Mouse (Mus musculus) E14TG2a.4 (cell line): ENCODE measurements around the gene Gm49336.

Experiments
- H3K27me3 ChIP-seq: 2 replicates; pipeline ENCODE4 v1.6.1; 2014; ENCODE audit warnings: low read length, control low read depth; ENCODE audit not compliant: insufficient read depth
- H3K36me3 ChIP-seq: 2 replicates; pipeline ENCODE4 v1.6.1; 2014; ENCODE audit warnings: low read length, control low read depth; ENCODE audit not compliant: insufficient read depth
- H3K4me1 ChIP-seq: replicated peaks from 2 replicates; pipeline ENCODE4 v1.6.1; 2014; ENCODE audit warnings: low read depth, low read length, control low read depth
- H3K4me3 ChIP-seq: replicated peaks from 2 replicates; pipeline ENCODE4 v1.5.1; 2014; ENCODE audit warnings: mild to moderate bottlenecking, low read length
- H3K9me3 ChIP-seq: 2 replicates; pipeline ENCODE4 v1.6.1; 2014; ENCODE audit warnings: low read length, control low read depth
- CTCF ChIP-seq: conservative IDR thresholded peaks from 2 replicates; pipeline ENCODE4 v1.5.1; 2014; ENCODE audit warnings: low read length
- NANOG ChIP-seq: IDR thresholded peaks from 2 replicates; pipeline ENCODE4 v1.6.1; 2014; ENCODE audit warnings: borderline replicate concordance, low read length, mixed read lengths
- POU5F1 ChIP-seq: IDR thresholded peaks from 2 replicates; pipeline ENCODE4 v1.6.1; 2014; ENCODE audit warnings: low read length, borderline replicate concordance

Gene Gm49336

DNA sequence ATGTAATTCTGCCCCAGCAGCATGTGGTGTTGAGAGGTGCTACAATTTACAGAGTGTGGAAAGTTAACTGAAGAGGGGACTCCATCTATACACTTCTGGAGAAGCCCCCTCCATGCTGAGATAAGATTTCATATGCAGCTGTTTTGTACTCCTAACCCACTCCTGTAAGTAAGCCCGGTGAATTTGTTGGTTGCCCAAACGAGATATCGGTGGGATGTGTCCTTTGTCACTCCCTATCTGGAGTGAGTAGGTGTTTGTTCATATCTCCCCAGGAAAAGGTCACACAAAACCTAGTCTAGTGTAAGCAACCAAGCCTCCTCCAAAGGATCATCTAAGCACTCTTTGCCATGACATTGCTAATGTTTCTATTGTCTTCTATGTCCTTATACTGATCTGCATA lies 2.2 kb upstream of the Gm49336 start:
- H3K4me1 ChIP-seq = peaks cover 32% of the 10 kb centered on the region
- H3K4me3 ChIP-seq = no peak overlapping the region
- no peaks in the 10 kb centered on the region for H3K9me3 ChIP-seq
- H3K36me3 ChIP-seq = peaks cover 3% of the 10 kb centered on the region; the same call in 1 of the 2 replicates
- no peaks in the 10 kb centered on the region for H3K27me3 ChIP-seq
- TF ChIP-seq CTCF (no peak), POU5F1 (no peak), NANOG (no peak)

DNA sequence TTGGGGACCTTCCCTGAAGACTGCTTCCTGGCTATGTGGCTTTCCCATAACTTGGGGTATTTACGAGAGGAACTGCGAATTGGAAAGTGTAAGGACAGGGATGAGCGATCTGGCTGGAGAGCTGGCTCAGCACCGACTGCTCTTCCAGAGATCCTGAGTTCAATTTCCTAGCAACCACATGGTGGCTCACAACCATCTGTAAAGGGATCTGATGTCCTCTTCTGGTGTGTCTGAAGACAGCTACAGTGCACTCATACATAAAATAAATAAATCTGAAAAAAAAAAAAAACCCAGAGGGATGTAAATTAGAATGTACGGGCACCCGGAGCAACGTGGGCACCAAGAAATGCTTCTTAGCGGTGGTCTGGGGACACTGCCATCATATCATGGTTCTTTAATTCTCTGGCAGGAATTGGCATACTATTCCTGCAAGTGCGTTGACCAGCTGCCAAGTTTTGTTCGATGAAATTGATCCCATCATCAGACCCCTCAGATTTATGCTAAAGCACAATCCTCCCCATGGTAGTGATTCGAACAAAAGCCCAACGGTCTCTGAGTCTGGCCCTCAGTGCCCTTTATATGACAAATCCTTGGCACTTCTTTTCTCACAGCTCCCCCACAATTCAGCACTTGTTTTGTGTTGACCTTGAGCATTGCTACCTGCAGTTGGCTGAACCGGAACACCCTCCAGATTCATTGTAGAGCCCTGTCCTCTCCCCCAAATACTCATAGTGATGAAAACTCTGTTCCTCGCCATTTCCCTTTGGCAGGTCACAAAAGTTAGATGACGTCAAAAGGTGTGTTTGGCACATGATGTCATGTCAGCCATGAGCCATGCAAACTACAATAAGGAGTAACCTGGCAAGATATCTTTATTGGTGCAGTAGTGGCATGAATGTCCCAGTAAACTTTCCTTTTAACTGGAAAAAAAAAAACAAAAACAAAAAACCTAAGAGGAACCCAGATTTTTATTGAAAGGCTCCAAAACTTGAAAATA lies 995 bp upstream of the Gm49336 start:
- Histone ChIP-seq H3K4me3 (peak overlapping the region; percentile 99), H3K36me3 (peaks cover 3% of the 10 kb centered on the region), H3K4me1 (peaks cover 36% of the 10 kb centered on the region), H3K9me3 (no peaks in the 10 kb centered on the region), H3K27me3 (no peaks in the 10 kb centered on the region)
- no peak for TF ChIP-seq CTCF
- TF ChIP-seq POU5F1 = no peak
- no peak for TF ChIP-seq NANOG

DNA sequence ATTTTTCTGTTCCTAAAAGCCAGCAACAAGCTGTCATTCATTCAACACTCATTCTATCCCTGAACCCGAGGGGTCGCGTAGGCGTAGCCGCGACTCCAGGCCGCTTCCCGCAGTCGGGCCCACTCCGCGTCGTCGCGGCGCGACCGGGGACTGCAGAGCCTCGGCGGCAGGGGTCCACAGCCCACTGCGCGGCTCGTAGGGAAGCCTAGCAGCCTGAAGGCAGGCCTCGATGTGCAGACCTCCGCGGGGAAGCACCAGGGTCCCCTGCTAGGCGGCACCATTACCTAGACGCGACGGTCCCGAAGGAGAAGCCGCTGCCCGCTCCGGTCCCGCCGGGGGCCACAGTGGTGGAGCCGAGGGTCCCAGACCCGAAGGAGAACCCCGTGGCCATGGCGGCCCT lies 428 bp downstream of the Gm49336 start:
- TF ChIP-seq CTCF (no peak), NANOG (no peak), POU5F1 (no peak)
- H3K4me1 ChIP-seq = peaks cover 32% of the 10 kb centered on the region
- H3K36me3 ChIP-seq = peaks cover 10% of the 10 kb centered on the region
- H3K4me3 ChIP-seq = peak overlapping the region; percentile 99
- no peaks in the 10 kb centered on the region for H3K27me3 ChIP-seq
- no peaks in the 10 kb centered on the region for H3K9me3 ChIP-seq

DNA sequence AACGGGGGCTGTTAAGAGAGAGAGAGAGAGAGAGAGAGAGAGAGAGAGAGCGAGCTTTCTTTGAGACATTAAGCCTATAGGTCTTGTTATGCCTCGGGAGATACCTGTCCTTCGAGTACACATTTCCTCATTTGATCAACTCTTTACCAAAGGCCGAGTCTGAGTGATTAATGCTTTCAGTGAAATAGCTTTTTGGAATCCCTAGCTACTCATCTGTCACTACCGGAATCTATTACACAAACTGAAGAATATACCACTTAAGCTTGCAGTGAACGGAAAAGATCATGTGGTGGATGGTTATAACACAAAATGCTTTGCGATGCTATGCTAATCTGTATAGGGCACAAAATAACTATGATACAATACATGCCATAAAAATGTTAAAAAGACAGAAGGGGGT lies 941 bp downstream of the Gm49336 start:
- peaks cover 14% of the 10 kb centered on the region for H3K36me3 ChIP-seq
- H3K4me3 ChIP-seq = peak overlapping the region; percentile 99
- TF ChIP-seq NANOG (no peak), POU5F1 (no peak), CTCF (no peak)
- no peaks in the 10 kb centered on the region for H3K27me3 ChIP-seq
- H3K4me1 ChIP-seq = peaks cover 35% of the 10 kb centered on the region
- H3K9me3 ChIP-seq = no peaks in the 10 kb centered on the region

DNA sequence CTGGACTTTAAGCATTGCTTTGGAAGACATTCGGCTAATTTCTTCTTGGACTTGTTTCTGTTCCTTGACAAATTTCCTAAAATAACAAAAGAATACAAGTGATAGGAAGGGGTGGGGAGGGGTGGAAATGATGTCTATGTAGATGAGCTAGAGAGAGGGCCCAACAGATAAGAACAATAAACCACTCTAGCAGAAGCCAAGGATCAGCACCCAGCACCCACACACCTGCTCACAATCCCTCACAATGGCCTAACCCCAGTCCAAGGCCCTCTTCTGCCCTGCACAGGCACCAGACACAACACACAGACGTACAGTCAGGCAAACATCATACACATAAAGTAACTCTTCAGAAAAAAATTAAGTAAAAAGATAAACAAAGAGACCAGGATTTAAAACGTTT lies 12.8 kb downstream of the Gm49336 start:
- H3K36me3 ChIP-seq = peaks cover 84% of the 10 kb centered on the region
- TF ChIP-seq NANOG = no peak
- no peak for TF ChIP-seq POU5F1
- TF ChIP-seq CTCF = no peak
- H3K4me3 ChIP-seq = no peak overlapping the region
- no peaks in the 10 kb centered on the region for H3K9me3 ChIP-seq
- no peaks in the 10 kb centered on the region for H3K4me1 ChIP-seq
- H3K27me3 ChIP-seq = no peaks in the 10 kb centered on the region

DNA sequence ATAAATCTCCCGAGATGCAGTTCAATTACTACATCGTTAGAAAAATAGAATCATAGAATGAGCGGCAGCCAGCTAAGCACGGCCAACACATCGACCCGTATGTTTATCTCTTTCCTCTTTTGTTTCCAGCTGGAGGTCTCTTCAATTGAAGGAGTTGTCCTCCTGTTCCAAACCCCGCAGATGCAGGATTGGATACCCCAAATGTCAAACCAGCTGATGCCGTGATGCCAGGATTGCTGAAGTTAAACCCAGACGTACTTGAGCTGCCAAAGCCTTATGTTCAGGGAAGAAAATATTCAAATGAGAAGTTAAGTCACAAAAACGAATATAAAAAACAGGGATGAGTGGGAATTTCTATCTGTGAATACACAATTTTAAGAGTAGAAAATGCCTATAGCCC lies 31.4 kb downstream of the Gm49336 start:
- Histone ChIP-seq H3K36me3 (peaks cover 58% of the 10 kb centered on the region), H3K9me3 (no peaks in the 10 kb centered on the region), H3K4me1 (peaks cover 45% of the 10 kb centered on the region), H3K27me3 (no peaks in the 10 kb centered on the region), H3K4me3 (no peak overlapping the region)
- no peak for TF ChIP-seq POU5F1

DNA sequence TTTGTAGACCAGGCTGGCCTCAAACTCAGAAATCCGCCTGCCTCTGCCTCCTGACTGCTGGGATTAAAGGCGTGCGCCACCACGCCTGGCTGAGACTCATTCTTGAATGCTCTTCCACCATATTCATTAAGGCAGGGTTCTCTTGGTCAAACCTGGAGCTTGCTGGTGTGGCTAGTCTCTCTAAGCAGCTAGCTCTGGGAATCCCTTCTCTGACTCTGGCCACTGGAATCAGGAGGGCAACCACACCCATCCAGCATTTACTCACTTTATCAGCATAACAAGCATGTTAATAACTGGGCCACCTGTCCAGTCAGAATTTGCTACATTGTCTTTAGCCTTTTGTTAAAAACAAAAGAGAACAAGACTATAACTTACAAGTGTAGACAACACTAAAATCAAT lies 33.7 kb downstream of the Gm49336 start:
- H3K4me3 ChIP-seq = no peak overlapping the region
- H3K36me3 ChIP-seq = peaks cover 50% of the 10 kb centered on the region
- TF ChIP-seq NANOG (0 out of 2 replicates have a peak, but pooled peaks have one; percentile 14), CTCF (no peak)
- H3K4me1 ChIP-seq = peaks cover 45% of the 10 kb centered on the region
- H3K9me3 ChIP-seq = no peaks in the 10 kb centered on the region
- no peaks in the 10 kb centered on the region for H3K27me3 ChIP-seq

DNA sequence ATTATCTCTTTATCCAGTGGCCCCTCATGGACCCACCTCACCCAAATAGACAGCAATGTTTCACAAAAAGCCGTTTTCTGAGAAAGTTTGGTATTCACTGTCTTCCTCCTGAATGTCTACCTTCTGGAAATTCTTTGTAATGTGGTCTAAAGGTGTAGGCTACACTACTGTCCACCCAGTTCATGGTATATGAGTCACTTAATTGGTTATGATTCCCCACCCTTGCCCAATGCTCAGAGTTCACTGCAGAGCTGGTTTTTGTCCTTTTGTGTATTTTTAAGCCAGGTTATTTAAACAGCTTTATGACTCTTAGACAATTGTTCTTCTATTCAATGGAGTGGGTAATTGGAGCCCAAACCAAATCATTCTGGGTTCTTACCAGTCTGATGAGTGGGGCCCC lies 35.2 kb downstream of the Gm49336 start:
- Histone ChIP-seq H3K4me1 (peaks cover 45% of the 10 kb centered on the region), H3K36me3 (peaks cover 36% of the 10 kb centered on the region), H3K27me3 (no peaks in the 10 kb centered on the region), H3K9me3 (no peaks in the 10 kb centered on the region), H3K4me3 (no peak overlapping the region)
- TF ChIP-seq POU5F1 (no peak), NANOG (no peak), CTCF (no peak)
